Mouse (Mus musculus) hindbrain, embryonic 11.5 days (tissue): ENCODE results near the gene Celf5. TPM values are rescaled to one million over a fixed set of nuclear protein-coding genes. Genes with fewer than 3 reads are reported as not detected.
A peak's percentile ranks its signal among the peaks of the same experiment; 100 is the strongest.
"Not testable (repeated sequence)": the region's sequence is repeated elsewhere in the genome, so short reads cannot be mapped to it uniquely, and the experiment has no call there.

Experiments
- ATAC-seq: fragments of 200-750 bp; cut with Nextera tagmentation; 2 replicates; pipeline ENCODE4 v1.8.0; 2017; ENCODE audit warnings: mild to moderate bottlenecking, moderate TSS enrichment, moderate library complexity; ENCODE audit not compliant: low FRiP score
- DNase-seq: peaks from one replicate; pipeline ENCODE4 v3.0.0-alpha.2; 2015; ENCODE audit warnings: low spot score
- H3K27ac ChIP-seq: fragments of 300-500 bp; sonication (generic); 2 replicates; pipeline ENCODE4 v1.5.1; 2014; ENCODE audit warnings: mild to moderate bottlenecking, low read depth, low read length
- H3K27me3 ChIP-seq: fragments of 300-500 bp; sonication (generic); 2 replicates; pipeline ENCODE4 v1.6.1; 2014; ENCODE audit warnings: mild to moderate bottlenecking, low read length, moderate library complexity, mixed read lengths; ENCODE audit not compliant: control insufficient read depth, insufficient read depth
- H3K36me3 ChIP-seq: fragments of 300-500 bp; sonication (generic); 2 replicates; pipeline ENCODE4 v1.6.1; 2014; ENCODE audit warnings: mild to moderate bottlenecking, low read length, moderate library complexity, mixed read lengths; ENCODE audit not compliant: control insufficient read depth, insufficient read depth
- H3K4me1 ChIP-seq: fragments of 300-500 bp; sonication (generic); replicated peaks from 2 replicates; pipeline ENCODE4 v1.6.1; 2014; ENCODE audit warnings: low read length, mixed read lengths; ENCODE audit not compliant: control insufficient read depth, insufficient read depth
- H3K4me2 ChIP-seq: fragments of 300-500 bp; sonication (generic); replicated peaks from 2 replicates; pipeline ENCODE4 v1.6.1; 2014; ENCODE audit warnings: mild to moderate bottlenecking, low read depth, low read length
- H3K4me3 ChIP-seq: fragments of 300-500 bp; sonication (generic); 2 replicates; pipeline ENCODE4 v1.5.1; 2014; ENCODE audit warnings: low read depth, low read length
- H3K9ac ChIP-seq: fragments of 300-500 bp; sonication (generic); 2 replicates; pipeline ENCODE4 v1.6.1; 2014; ENCODE audit warnings: low read depth, low read length
- H3K9me3 ChIP-seq: fragments of 300-500 bp; sonication (generic); 2 replicates; pipeline ENCODE4 v1.6.1; 2016; ENCODE audit warnings: low read length; ENCODE audit not compliant: control insufficient read depth
- WGBS: fragments of 180-500 bp; shearing (Covaris S2); extraction: QIAGEN DNeasy Blood & Tissue Kit; methylation state at CpG from one replicate; pipeline ENCODE4 v1.1.7; 2014; 5-methylcytosine and 5-hydroxymethylcytosine counted together
- polyA plus RNA-seq: library from polyadenylated mRNA; unstranded; fragments of >200 nt; fragmentation: Nextera tagmentation; extraction: Ambion mirVana; gene quantifications from 2 replicates; pipeline ENCODE4 v1.2.1, GENCODE M21; 2014

The Celf5 gene
- polyA plus RNA-seq, 1 experiment from 2014 or later: 13.7 TPM

DNA sequence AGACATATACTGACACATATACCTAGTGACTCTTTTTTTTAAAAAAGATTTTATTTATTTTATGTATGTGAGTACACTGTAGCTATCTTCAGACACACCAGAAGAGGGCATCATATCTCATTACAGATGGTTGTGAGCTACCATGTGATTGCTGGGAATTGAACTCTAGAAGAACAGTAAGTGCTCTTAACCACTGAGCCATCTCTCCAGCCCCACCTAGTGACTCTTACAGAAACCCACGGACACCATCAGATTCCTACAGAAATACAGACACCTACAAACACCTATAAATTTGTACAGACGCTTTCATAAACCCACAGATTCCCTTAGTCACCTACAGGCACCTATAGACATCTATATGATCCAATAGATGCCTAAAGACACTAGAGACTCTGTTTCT lies 37.0 kb downstream of the Celf5 start:
- not testable (repeated sequence) for DNase-seq, ATAC-seq, H3K9ac ChIP-seq, H3K4me2 ChIP-seq, H3K27me3 ChIP-seq, H3K4me1 ChIP-seq, H3K27ac ChIP-seq, H3K4me3 ChIP-seq, H3K36me3 ChIP-seq, H3K9me3 ChIP-seq
- 38% methylated on average over 2 of the region's 2 CpGs for WGBS

DNA sequence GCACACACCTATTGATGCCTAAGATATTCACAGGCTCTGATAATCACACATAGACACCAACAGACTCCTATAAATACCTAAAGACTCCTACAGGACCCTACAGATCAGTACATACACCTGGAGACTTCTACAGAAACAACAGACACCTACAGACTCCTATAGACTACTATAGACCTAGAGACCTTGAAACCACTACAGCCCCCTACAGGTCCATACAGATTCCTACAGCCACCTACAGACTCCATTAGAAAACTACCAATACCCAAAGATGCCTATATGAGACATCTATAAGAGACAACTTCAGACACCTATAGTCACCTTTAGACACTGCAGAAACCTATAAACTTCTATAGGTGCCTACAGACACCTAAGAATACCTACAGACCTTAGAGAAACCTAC lies 41.5 kb downstream of the Celf5 start:
- Histone ChIP-seq H3K9me3 (no peaks in the 10 kb centered on the region), H3K27me3 (no peaks in the 10 kb centered on the region; the same call in 1 of the 2 replicates), H3K36me3 (no peaks in the 10 kb centered on the region), H3K9ac (no peak overlapping the region), H3K4me2 (no peak overlapping the region), H3K4me3 (no peak overlapping the region), H3K4me1 (no peaks in the 10 kb centered on the region), H3K27ac (no peak overlapping the region)
- ATAC-seq (no peak), DNase-seq (no peak)

DNA sequence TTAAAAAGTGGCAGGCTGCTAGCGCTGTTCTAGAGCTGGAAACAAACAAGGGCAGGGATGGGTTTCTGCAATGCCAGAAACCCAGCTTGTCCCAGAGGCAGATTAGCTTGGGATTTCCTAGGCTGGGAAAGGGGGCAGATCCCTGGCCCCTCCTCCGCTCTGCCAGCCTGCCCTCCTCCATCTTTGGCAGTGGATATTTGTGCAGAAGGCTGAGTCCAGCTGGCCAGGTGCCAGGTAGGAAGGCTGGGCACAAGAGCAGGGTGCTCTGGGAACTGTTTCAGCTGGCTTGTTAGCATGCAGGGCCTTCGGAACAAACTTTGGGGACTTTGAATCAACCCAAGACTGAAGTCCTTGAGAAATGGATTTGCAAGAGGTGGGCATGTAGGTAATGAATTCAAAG lies 47.1 kb downstream of the Celf5 start:
- DNase-seq: no peak
- no peaks in the 10 kb centered on the region for H3K36me3 ChIP-seq
- 87% methylated on average over 3 of the region's 3 CpGs for WGBS
- no peak overlapping the region for H3K4me2 ChIP-seq
- H3K27me3 ChIP-seq: peaks cover 9% of the 10 kb centered on the region; the same call in 1 of the 2 replicates
- no peak overlapping the region for H3K27ac ChIP-seq
- H3K4me3 ChIP-seq: no peak overlapping the region
- no peak for ATAC-seq
- no peaks in the 10 kb centered on the region for H3K9me3 ChIP-seq
- no peak overlapping the region for H3K9ac ChIP-seq
- no peaks in the 10 kb centered on the region for H3K4me1 ChIP-seq

DNA sequence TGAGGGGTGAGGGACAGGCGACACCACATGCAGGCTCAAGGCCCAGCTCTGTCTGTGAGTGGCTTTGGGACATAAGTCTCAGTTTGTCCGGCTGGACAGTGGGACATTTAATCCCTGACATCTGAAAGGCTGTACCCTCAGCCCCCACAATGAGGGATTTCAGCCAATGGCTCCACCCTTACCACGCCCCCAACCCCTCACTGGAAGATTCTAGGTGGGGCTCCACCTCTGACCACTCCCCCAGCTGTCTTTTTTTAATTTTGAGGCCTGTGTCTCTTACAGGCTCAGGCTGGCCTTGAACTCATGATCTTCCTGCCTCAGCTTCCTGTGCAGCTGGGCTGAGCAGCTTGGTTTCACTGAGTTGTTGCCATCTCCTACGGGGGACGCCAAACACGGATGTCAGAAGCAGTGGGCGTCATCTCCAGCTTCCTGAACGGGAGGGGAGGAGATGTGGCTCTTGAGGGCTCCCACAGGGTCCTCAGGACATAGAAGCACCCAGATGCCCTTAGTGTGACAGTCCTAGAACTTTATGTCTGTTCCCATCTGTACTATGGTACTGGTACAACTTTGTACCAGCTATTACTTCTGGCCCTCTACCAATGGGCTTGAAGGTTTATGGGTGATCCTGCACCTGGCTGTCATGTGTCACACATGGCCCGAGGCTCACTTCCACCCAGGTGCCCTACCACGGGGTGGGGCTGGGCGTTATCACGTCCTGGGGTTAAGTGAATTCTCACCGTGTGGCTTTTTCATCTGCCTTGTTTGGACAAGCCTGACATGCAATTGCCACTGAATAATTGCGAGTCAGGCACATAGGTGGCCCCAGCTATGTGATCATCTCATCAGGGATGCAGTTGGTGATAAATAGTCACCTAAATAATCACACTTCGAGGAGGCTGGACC lies 47.9 kb downstream of the Celf5 start:
- Histone ChIP-seq H3K27ac (no peak overlapping the region), H3K9ac (no peak overlapping the region), H3K4me2 (no peak overlapping the region), H3K27me3 (peaks cover 9% of the 10 kb centered on the region; the same call in 1 of the 2 replicates), H3K9me3 (no peaks in the 10 kb centered on the region), H3K36me3 (no peaks in the 10 kb centered on the region), H3K4me1 (no peaks in the 10 kb centered on the region), H3K4me3 (no peak overlapping the region)
- 68% methylated on average over 15 of the region's 15 CpGs for WGBS
- DNase-seq (no peak), ATAC-seq (no peak)

DNA sequence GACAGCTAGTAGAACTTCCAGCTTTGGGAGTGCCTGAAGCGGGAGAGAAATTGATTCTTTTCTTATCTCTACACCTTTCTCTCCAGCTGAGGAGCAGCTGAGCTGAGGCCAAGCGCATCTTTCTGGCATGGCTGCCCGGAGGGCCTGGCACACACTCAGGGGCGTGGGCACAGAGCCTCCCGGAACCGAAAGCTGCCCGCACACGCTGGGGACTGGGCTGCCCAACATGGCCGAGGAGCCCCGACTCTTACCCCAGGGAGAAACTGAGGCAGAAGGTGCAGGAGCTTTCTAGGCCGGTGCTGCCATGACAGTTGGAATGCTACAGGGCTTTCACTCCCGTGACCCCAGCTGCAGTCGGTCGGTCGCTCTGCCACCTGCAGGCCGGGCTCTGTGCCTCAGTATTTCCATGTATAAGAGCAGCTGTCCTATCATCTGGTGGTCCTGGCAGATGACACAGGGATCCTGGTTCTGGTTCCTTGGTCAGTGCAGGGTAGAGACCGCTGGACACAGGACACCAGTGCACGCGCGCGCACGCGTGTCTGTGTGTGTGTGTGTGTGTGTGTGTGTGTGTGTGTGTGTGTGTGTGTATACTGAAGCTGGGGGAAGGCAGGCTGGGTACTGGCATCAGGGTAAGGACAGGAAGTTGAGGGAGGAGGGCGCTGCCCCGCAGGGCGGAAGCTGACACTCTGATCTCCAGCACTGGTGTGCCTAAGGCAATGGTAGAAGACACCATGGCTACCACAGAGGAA lies 48.8 kb downstream of the Celf5 start:
- H3K9ac ChIP-seq: no peak overlapping the region
- H3K27me3 ChIP-seq: peaks cover 14% of the 10 kb centered on the region
- 77% methylated on average over 26 of the region's 26 CpGs for WGBS
- DNase-seq (peak; percentile 2), ATAC-seq (no peak)
- H3K4me3 ChIP-seq: no peak overlapping the region
- H3K9me3 ChIP-seq: no peaks in the 10 kb centered on the region
- H3K27ac ChIP-seq: no peak overlapping the region
- H3K4me1 ChIP-seq: no peaks in the 10 kb centered on the region; the same call in 1 of the 2 replicates
- H3K36me3 ChIP-seq: no peaks in the 10 kb centered on the region
- no peak overlapping the region for H3K4me2 ChIP-seq

DNA sequence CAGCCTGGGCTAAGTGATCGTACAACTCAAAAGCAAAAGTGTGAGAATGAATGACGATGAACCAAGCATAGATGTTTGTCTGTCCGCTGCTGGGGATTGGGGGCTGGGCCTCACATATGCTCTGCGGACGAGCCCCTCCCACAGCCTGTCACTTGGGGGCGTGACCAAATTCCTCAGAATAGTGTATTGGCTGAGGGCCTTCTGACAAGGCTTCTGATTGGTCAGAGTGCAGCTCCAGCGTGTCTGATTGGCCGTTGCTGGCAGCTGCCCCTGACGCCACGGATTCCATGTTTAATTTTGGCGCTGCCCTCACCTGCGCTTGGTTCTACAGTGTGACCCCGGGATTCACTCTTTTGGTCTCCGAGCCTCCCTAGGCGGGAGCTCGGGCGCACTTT lies 49.6 kb downstream of the Celf5 start:
- ATAC-seq (peak; percentile 83), DNase-seq (peak; percentile 89)
- peaks cover 22% of the 10 kb centered on the region for H3K27me3 ChIP-seq
- no peak overlapping the region for H3K27ac ChIP-seq
- no peak overlapping the region for H3K4me3 ChIP-seq
- no peaks in the 10 kb centered on the region for H3K9me3 ChIP-seq
- H3K36me3 ChIP-seq: no peaks in the 10 kb centered on the region
- peak overlapping the region; percentile 28 for H3K4me2 ChIP-seq
- WGBS: 5% methylated on average over 17 of the region's 17 CpGs
- H3K4me1 ChIP-seq: no peaks in the 10 kb centered on the region; the same call in 1 of the 2 replicates
- H3K9ac ChIP-seq: no peak overlapping the region

DNA sequence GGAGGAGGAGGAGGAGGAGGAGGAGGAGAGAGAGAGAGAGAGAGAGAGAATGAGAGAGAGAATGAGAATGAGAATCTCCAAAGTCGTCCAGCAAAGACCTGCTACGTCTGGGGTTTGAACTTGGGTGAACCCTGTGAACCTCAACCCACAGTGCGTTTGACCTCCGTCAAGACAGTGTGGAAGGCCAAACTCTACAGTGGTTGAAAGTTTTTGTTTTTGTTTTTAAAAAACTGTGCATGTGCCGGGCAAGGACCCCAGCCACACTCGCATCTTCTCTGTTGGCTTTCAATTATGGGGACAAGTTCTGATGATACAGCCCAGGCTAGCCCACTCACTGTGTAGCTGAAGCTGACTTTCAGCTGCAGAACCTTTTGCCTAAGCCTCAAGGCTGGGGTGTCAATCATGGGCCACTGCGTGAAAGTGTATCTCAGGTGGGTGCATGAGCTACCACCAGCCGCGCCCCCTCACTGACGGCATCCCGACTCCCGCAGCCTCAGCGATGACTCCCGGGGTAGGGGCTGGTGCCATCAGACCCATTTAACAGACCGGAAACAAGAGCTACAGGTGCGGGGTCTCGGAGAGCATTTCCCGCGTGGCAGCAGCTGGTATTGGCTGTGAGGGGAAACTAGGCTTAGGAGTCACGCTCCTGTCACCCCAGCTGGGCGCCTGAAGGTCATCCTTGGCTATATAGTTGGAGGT lies 50.2 kb downstream of the Celf5 start:
- Histone ChIP-seq H3K4me3 (no peak overlapping the region), H3K36me3 (no peaks in the 10 kb centered on the region), H3K9ac (no peak overlapping the region), H3K9me3 (no peaks in the 10 kb centered on the region), H3K27me3 (peaks cover 28% of the 10 kb centered on the region), H3K27ac (no peak overlapping the region), H3K4me2 (no peak overlapping the region), H3K4me1 (no peaks in the 10 kb centered on the region; the same call in 1 of the 2 replicates)
- 63% methylated on average over 21 of the region's 21 CpGs for WGBS
- ATAC-seq (no peak), DNase-seq (peak; percentile 7)

DNA sequence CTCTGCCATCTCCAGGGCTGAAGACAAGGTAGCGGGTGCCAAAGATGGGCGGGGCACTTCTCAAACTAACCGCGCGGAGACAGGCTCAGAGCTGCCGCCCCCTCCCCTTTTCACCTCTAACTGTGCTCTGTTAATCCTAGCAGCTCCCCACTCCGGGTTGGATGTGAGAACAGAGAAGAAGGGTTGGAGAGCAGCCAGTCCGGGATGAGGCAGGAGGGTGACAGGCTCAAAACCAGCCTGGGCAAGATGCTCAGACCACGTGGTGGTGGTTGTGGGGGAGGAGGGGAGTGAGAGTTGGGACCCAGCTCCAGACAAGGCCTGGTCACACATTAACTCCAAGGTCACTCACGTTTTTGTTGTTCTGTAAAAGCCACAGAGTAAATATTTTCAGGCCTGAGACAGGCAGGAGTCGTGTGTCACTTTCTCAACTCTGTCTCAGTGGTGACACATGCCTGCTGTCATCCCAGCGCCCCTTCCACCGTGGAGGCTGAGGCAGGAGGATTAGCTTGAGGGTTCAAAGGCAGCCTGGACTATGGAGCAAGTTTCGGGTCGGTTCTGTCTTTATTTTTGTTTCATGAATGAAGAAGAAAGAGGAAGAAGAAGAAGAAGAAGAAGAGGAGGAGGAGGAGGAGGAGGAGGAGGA lies 50.9 kb downstream of the Celf5 start:
- WGBS: 16% methylated on average over 15 of the region's 15 CpGs
- peak overlapping the region; percentile 93 for H3K4me2 ChIP-seq
- peaks cover 34% of the 10 kb centered on the region for H3K27me3 ChIP-seq
- peak overlapping the region; percentile 81 for H3K4me3 ChIP-seq
- H3K27ac ChIP-seq: no peak overlapping the region
- DNase-seq (peak; percentile 39), ATAC-seq (no peak)
- H3K9me3 ChIP-seq: no peaks in the 10 kb centered on the region
- no peak overlapping the region; the same call in 1 of the 2 replicates for H3K9ac ChIP-seq
- H3K4me1 ChIP-seq: peaks cover 2% of the 10 kb centered on the region
- no peaks in the 10 kb centered on the region for H3K36me3 ChIP-seq
